Mouse (Mus musculus): ENCODE measurements around the gene Rnf167. TPM values are rescaled to one million over a fixed set of nuclear protein-coding genes. Genes with fewer than 3 reads are reported as not detected.

Rnf167 gene
- polyA plus RNA-seq, 1 experiment from 2014 or later, result 73.6 TPM

DNA sequence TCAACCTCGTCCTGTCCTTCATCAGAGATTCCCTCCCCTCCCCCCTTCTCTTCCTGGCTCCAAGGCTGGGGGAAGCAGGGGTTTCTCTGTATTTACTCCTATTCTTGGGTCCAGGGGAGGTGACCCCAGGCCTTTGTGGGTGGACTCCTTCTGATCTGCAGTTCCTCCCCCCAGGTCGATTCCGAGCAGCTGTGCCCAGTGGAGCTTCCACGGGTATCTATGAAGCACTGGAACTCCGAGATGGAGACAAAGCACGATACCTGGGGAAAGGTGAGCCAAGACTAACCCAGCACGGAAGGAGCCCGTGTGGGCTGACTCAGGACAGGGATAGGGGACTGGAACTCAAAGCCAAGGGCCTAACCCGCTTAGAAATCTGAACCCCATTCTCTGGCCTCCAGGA is 11.0 kb downstream of the Rnf167 start:
- Histone ChIP-seq H3K4me3 (no peak overlapping the region), H3K27ac (no peak overlapping the region), H3K9ac (no peak overlapping the region; the same call in 1 of the 2 replicates), H3K36me3 (peaks cover 33% of the 10 kb centered on the region), H3K4me1 (peaks cover 42% of the 10 kb centered on the region), H3K9me3 (replicated peaks) (no peaks in the 10 kb centered on the region), H3K4me2 (0 out of 2 replicates have a peak overlapping the region, but pooled peaks have one; percentile 4), H3K27me3 (replicated peaks) (0 out of 2 replicates have a peak, but pooled peaks cover 9% of the 10 kb centered on the region)
- ATAC-seq, result no peak
- WGBS (ENCODE audit: insufficient replicate concordance), result 63% methylated on average over 9 of the region's 9 CpGs

DNA sequence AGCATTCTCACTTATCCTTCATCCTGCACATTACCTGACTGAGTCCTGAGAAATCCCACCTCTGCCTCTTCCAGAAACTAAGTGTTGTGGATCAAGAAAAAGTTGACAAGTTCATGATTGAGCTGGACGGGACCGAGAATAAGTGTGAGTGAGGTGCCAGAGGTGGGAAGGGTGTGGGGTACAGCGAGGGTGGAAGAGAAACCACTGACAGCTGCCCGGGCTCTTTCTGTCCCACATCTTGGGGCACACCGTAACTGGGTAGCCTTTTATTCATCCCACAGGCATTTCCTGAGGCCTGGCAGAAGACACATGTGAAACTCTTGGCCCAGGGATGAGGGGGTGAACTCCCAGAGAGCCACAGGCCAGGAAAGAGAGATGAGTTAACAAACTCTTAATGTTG is 11.5 kb downstream of the Rnf167 start:
- Histone ChIP-seq H3K27ac (no peak overlapping the region), H3K9ac (no peak overlapping the region)
- 76% methylated on average over 5 of the region's 5 CpGs for WGBS (ENCODE audit: insufficient replicate concordance)

GRCm38 (mm10) chr11:70658942-70659341 is 11.9 kb downstream of the Rnf167 start:
- H3K9me3 ChIP-seq (replicated peaks), result no peaks in the 10 kb centered on the region
- H3K36me3 ChIP-seq, result peaks cover 40% of the 10 kb centered on the region
- no peak overlapping the region for H3K9ac ChIP-seq
- no peak overlapping the region for H3K4me2 ChIP-seq
- no peak overlapping the region for H3K4me3 ChIP-seq
- 0 out of 2 replicates have a peak, but pooled peaks cover 9% of the 10 kb centered on the region for H3K27me3 ChIP-seq (replicated peaks)
- WGBS (ENCODE audit: insufficient replicate concordance), result 63% methylated on average over 8 of the region's 8 CpGs
- no peak for ATAC-seq
- H3K27ac ChIP-seq, result no peak overlapping the region
- H3K4me1 ChIP-seq, result peaks cover 40% of the 10 kb centered on the region

More for the DNA sequence above, 11.5 kb downstream of the Rnf167 start:
- no peak overlapping the region for H3K4me3 ChIP-seq
- no peaks in the 10 kb centered on the region for H3K9me3 ChIP-seq (replicated peaks)
- H3K36me3 ChIP-seq, result peaks cover 36% of the 10 kb centered on the region
- 0 out of 2 replicates have a peak, but pooled peaks cover 9% of the 10 kb centered on the region for H3K27me3 ChIP-seq (replicated peaks)
- no peak overlapping the region for H3K4me2 ChIP-seq
- no peak for ATAC-seq
- H3K4me1 ChIP-seq, result peaks cover 40% of the 10 kb centered on the region

DNA sequence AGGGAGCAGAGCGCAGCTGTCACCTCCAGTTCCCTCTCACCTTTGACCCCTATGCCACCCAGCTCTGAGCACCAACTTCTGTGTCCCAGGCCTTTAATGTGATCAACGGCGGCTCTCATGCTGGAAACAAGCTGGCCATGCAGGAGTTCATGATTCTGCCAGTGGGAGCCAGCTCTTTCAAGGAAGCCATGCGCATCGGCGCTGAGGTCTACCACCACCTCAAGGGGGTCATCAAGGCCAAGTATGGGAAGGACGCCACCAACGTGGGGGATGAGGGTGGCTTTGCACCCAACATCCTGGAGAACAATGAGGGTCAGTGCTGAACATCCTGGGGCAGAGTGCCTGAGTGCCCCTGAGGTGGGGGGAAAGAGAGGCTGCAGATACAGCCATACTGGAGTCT is 13.5 kb downstream of the Rnf167 start:
- no peak overlapping the region; the same call in 1 of the 2 replicates for H3K9ac ChIP-seq
- H3K27me3 ChIP-seq (replicated peaks), result 0 out of 2 replicates have a peak, but pooled peaks cover 9% of the 10 kb centered on the region
- H3K27ac ChIP-seq, result no peak overlapping the region
- H3K4me3 ChIP-seq, result no peak overlapping the region
- WGBS (ENCODE audit: insufficient replicate concordance), result 85% methylated on average over 8 of the region's 8 CpGs
- no peak for ATAC-seq
- peaks cover 57% of the 10 kb centered on the region for H3K36me3 ChIP-seq
- H3K4me2 ChIP-seq, result no peak overlapping the region
- no peaks in the 10 kb centered on the region for H3K9me3 ChIP-seq (replicated peaks)
- H3K4me1 ChIP-seq, result peaks cover 35% of the 10 kb centered on the region

DNA sequence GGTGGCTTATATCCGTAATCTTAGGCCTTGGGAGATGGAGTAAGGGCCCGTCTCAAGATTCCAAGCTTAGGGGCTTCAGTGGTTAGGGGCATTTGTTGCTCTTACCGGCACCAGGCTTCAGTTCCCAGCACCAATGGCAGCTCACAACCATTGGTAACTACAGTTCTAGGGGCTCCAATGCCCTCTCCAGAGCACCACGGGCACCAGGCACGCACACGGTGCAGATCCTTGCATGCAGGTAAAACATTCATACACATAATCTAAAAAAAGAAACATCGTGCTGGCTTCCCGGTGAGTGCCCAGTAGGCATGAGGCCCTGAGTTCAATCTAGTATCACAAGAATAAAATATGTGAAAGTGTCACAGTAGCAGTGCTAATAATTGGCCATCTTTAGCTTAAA is 16.1 kb downstream of the Rnf167 start:
- Histone ChIP-seq H3K9ac (no peak overlapping the region), H3K27me3 (replicated peaks) (no peaks in the 10 kb centered on the region), H3K27ac (no peak overlapping the region), H3K4me2 (no peak overlapping the region), H3K9me3 (replicated peaks) (no peaks in the 10 kb centered on the region), H3K4me1 (peaks cover 23% of the 10 kb centered on the region), H3K4me3 (no peak overlapping the region), H3K36me3 (peaks cover 65% of the 10 kb centered on the region)
- ATAC-seq, result no peak
- WGBS (ENCODE audit: insufficient replicate concordance), result 83% methylated on average over 8 of the region's 8 CpGs

DNA sequence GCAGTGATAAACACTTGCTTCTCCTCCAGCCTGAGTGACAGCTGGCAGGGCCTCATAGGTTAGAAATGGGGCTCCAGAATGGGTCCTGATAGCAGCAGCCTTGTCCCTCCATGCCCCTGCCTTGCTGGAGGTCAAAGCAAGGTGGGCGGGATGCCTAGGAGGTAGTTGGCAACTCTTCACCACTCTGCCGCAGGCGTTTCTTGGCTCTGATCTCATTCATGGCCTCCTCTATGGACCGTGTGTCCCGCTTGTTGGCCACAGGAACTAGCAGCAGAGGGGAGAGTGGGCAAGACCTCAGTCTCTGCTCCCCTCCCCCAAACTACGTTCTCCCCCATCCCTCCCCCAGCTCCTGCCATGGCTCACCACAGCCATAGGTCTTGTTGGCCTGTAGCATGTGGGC is 16.9 kb downstream of the Rnf167 start:
- WGBS (ENCODE audit: insufficient replicate concordance), result 93% methylated on average over 6 of the region's 6 CpGs
- peaks cover 65% of the 10 kb centered on the region for H3K36me3 ChIP-seq

GRCm38 (mm10) chr11:70664741-70665140 is 17.7 kb downstream of the Rnf167 start:
- no peak overlapping the region for H3K4me2 ChIP-seq
- no peak overlapping the region for H3K4me3 ChIP-seq
- peaks cover 19% of the 10 kb centered on the region for H3K4me1 ChIP-seq
- no peak overlapping the region for H3K27ac ChIP-seq
- no peaks in the 10 kb centered on the region for H3K27me3 ChIP-seq (replicated peaks)
- ATAC-seq, result no peak
- WGBS (ENCODE audit: insufficient replicate concordance), result 89% methylated on average over 9 of the region's 9 CpGs
- H3K36me3 ChIP-seq, result peaks cover 63% of the 10 kb centered on the region
- no peak overlapping the region for H3K9ac ChIP-seq
- no peaks in the 10 kb centered on the region for H3K9me3 ChIP-seq (replicated peaks)

More for the DNA sequence above, 16.9 kb downstream of the Rnf167 start:
- Histone ChIP-seq H3K4me1 (peaks cover 17% of the 10 kb centered on the region), H3K9ac (no peak overlapping the region), H3K4me3 (no peak overlapping the region), H3K4me2 (no peak overlapping the region), H3K27ac (no peak overlapping the region), H3K9me3 (replicated peaks) (no peaks in the 10 kb centered on the region), H3K27me3 (replicated peaks) (no peaks in the 10 kb centered on the region)
- ATAC-seq, result no peak

- H3K4me3 ChIP-seq, result no peak overlapping the region
- H3K4me1 ChIP-seq, result peaks cover 39% of the 10 kb centered on the region
- H3K27me3 ChIP-seq (replicated peaks), result no peaks in the 10 kb centered on the region
- no peak for ATAC-seq
- no peak overlapping the region for H3K27ac ChIP-seq
- H3K9me3 ChIP-seq (replicated peaks), result no peaks in the 10 kb centered on the region
- WGBS (ENCODE audit: insufficient replicate concordance), result 86% methylated on average over 8 of the region's 8 CpGs
- no peak overlapping the region for H3K4me2 ChIP-seq
- no peak overlapping the region for H3K9ac ChIP-seq
- peaks cover 51% of the 10 kb centered on the region for H3K36me3 ChIP-seq
Observed at GRCm38 (mm10) chr11:70666687-70667086, 19.7 kb downstream of the Rnf167 start.

DNA sequence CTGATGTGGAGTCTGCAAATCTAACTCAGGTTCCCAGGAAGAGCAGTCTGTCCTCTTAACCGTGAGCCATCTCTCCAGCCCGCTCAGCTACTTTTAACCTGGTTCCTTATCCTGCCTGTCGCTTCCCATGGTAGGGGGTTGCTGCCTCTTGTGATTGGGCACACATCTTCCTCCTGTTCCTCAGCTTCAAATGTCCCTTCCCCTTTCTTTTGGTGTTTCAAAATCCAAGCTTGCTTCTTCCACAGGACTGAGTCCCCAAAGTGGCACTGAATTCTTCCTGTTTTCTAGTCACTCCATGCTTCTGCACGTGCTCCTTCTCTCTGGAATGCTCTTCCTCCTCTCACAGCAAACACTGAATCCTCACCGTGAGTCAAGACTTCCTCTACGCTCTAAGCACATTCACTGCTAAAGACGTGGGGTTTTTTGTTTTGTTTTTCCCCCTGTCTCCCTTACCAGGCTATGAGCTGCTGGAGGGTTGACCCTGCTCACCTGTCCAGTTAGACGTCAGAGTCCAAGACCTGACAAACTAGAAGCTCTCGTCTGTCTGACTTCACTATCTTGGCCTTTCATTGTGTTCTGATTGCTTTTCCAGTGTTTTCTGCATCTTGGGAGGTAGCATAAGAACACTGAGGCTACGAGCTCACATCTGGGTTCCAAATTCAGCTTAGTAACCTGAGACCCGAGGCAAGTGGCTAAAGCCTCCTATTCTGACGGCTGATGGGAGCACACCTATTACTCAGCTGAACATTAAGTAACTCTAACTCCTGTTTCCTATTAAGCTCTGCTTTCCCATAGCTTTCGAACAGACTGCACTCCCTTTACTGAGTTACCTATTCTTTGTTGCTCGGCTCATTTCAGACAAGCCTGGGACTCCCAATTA is 20.5 kb downstream of the Rnf167 start:
- no peaks in the 10 kb centered on the region for H3K9me3 ChIP-seq (replicated peaks)
- H3K27ac ChIP-seq, result peak overlapping the region; percentile 95
- ATAC-seq, result no peak
- peaks cover 42% of the 10 kb centered on the region for H3K4me1 ChIP-seq
- peaks cover 48% of the 10 kb centered on the region for H3K36me3 ChIP-seq
- peak overlapping the region; percentile 98 for H3K4me2 ChIP-seq
- H3K4me3 ChIP-seq, result peak overlapping the region; percentile 76
- H3K27me3 ChIP-seq (replicated peaks), result no peaks in the 10 kb centered on the region
- 62% methylated on average over 14 of the region's 14 CpGs for WGBS (ENCODE audit: insufficient replicate concordance)
- H3K9ac ChIP-seq, result peak overlapping the region; percentile 75

DNA sequence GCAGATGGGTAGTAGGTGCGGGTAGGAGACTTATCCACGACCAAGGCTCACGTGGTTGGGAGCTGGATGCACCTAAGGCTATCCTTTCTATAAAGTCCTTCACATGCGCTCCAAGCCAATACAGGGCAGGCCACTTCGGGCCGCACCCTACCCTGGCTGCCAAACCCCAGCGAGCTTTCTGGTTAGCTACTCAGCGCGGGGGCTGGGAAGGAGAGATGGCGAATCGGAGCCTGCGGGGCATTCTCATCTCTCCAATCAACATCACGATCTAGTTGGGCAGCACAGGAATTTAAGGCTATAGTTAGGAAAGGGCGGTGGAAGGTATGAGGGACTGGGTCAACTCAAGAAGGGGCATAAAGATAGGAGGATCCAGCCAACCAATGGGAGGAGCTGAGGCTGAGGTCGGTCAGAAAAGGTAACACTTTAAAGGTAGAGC is 21.3 kb downstream of the Rnf167 start:
- H3K36me3 ChIP-seq, result peaks cover 43% of the 10 kb centered on the region
- peak overlapping the region; percentile 75 for H3K9ac ChIP-seq
- H3K4me2 ChIP-seq, result peak overlapping the region; percentile 98
- H3K4me1 ChIP-seq, result peaks cover 42% of the 10 kb centered on the region
- ATAC-seq, result peak; percentile 73
- WGBS (ENCODE audit: insufficient replicate concordance), result under 1% methylated on average over 15 of the region's 15 CpGs
- H3K27ac ChIP-seq, result peak overlapping the region; percentile 95
- H3K9me3 ChIP-seq (replicated peaks), result no peaks in the 10 kb centered on the region
- H3K27me3 ChIP-seq (replicated peaks), result no peaks in the 10 kb centered on the region
- peak overlapping the region; percentile 76 for H3K4me3 ChIP-seq

- Histone ChIP-seq H3K4me3 (peak within 1 kb of the TSS; percentile 76), H3K9me3 (replicated peaks) (no peaks in the 10 kb centered on the region), H3K9ac (peak within 1 kb of the TSS; percentile 92), H3K4me2 (peak within 1 kb of the TSS; percentile 98), H3K27ac (peak within 1 kb of the TSS; percentile 95), H3K36me3 (peaks cover 42% of the 10 kb centered on the region), H3K4me1 (peaks cover 42% of the 10 kb centered on the region), H3K27me3 (replicated peaks) (no peaks in the 10 kb centered on the region)
- under 1% methylated on average over 44 of the region's 44 CpGs for WGBS (ENCODE audit: insufficient replicate concordance)
- ATAC-seq, result peak; percentile 91
Observed at GRCm38 (mm10) chr11:70668771-70669505, 21.9 kb downstream of the Rnf167 start, which contains the start of gene Spag7. TSS of gene Spag7 (minus strand) at chr11:70669416.
